ENCODE assay signal across 35 mouse cellular contexts in genomic region chr12:103476779-103477389, GRCm38 (mm10). TPM values are rescaled to one million over a fixed set of nuclear protein-coding genes. Genes with fewer than 3 reads are reported as not detected.
"Had no signal": no experiment of that assay in that cellular context is flagged by ENCODE, and none has a peak within 500 bp of the region (broad histone marks: within the 10 kb centered on the region; RNA-seq: fewer than 3 reads in every experiment).

No protein-coding gene starts in this region.

- ATAC-seq: hindbrain, postnatal 0 days; liver, embryonic 12.5 days had no signal

- H3K4me3 ChIP-seq: heart, embryonic 13.5 days; heart, embryonic 15.5 days; hindbrain, embryonic 13.5 days; hindbrain, embryonic 15.5 days; layer of hippocampus, adult 2 months; limb, embryonic 13.5 days; limb, embryonic 15.5 days; liver, embryonic 12.5 days had no signal

- H3K36me3 ChIP-seq: heart, embryonic 13.5 days; heart, embryonic 15.5 days; hindbrain, embryonic 13.5 days; hindbrain, embryonic 15.5 days; limb, embryonic 13.5 days; limb, embryonic 15.5 days; liver, embryonic 12.5 days had no signal

- H3K27me3 ChIP-seq: heart, embryonic 13.5 days; heart, embryonic 15.5 days; hindbrain, embryonic 13.5 days; hindbrain, embryonic 15.5 days; limb, embryonic 13.5 days; limb, embryonic 15.5 days; liver, embryonic 12.5 days had no signal

- H3K27ac ChIP-seq: heart, embryonic 13.5 days; heart, embryonic 15.5 days; hindbrain, embryonic 13.5 days; hindbrain, embryonic 15.5 days; hindbrain, postnatal 0 days; limb, embryonic 13.5 days; limb, embryonic 15.5 days; liver, embryonic 12.5 days; liver, embryonic 14.5 days had no signal

- H3K9ac ChIP-seq: heart, embryonic 13.5 days; heart, embryonic 15.5 days; hindbrain, embryonic 13.5 days; hindbrain, embryonic 15.5 days; limb, embryonic 13.5 days; limb, embryonic 15.5 days; liver, embryonic 12.5 days; liver, embryonic 14.5 days had no signal

- H3K4me1 ChIP-seq: heart, embryonic 13.5 days; heart, embryonic 15.5 days; hindbrain, embryonic 13.5 days; hindbrain, embryonic 15.5 days; limb, embryonic 13.5 days; limb, embryonic 15.5 days; liver, embryonic 12.5 days had no signal

- H3K9me3 ChIP-seq: heart, embryonic 13.5 days; heart, embryonic 15.5 days; hindbrain, embryonic 13.5 days; hindbrain, embryonic 15.5 days; limb, embryonic 13.5 days; limb, embryonic 15.5 days; liver, embryonic 12.5 days had no signal

- DNase-seq: gastrocnemius, postnatal 10 days; gastrocnemius, postnatal 36 days; heart, adult 18-20 months; heart, postnatal 14 days; heart, postnatal 36 days; kidney, adult 18-20 months; kidney, adult 8-10 months; kidney, postnatal 10 days; kidney, postnatal 25 days; kidney, postnatal 4 days; left cerebral cortex, postnatal 4 days had no signal

- H3K4me2 ChIP-seq: heart, embryonic 11.5 days; heart, embryonic 13.5 days; heart, embryonic 15.5 days; hindbrain, embryonic 13.5 days; hindbrain, embryonic 15.5 days; limb, embryonic 13.5 days; limb, embryonic 15.5 days; liver, embryonic 12.5 days had no signal

RNA-seq across cellular contexts. Expression of gene Ifi27l2b, which starts 19.9 kb away (rescaled TPM):
- total RNA-seq: gastrocnemius, adult 18-20 months; gastrocnemius, postnatal 10 days; gastrocnemius, postnatal 36 days; heart, adult 18-20 months; heart, adult 8-10 months; heart, postnatal 14 days; heart, postnatal 36 days; hematopoietic stem cell, adult 5-6 weeks; hindbrain, postnatal 0 days; layer of hippocampus, adult 2 months; layer of hippocampus, postnatal 10 days; layer of hippocampus, postnatal 25 days; left cerebral cortex, adult 18-20 months; left cerebral cortex, adult 8-10 months; left cerebral cortex, postnatal 10 days; left cerebral cortex, postnatal 25 days; left cerebral cortex, postnatal 4 days had no signal
- polyA plus RNA-seq: heart, embryonic 11.5 days; heart, embryonic 13.5 days; hindbrain, embryonic 11.5 days; hindbrain, embryonic 13.5 days; hindbrain, embryonic 15.5 days; hindbrain, postnatal 0 days; kidney, embryonic 14.5 days; kidney, embryonic 16.5 days; limb, embryonic 11.5 days; limb, embryonic 13.5 days; limb, embryonic 15.5 days; liver, embryonic 12.5 days; liver, embryonic 14.5 days had no signal
